Mouse (Mus musculus) c-Kit-positive CD71-positive TER-119-positive erythroid progenitor cells, embryonic 14.5 days (primary cell): ENCODE data around the gene Atoh1.

Source experiments
- DNase-seq: peaks from one replicate; pipeline ENCODE4 v3.0.0-alpha.2; 2013; ENCODE audit warnings: low spot score

Gene Atoh1

DNA sequence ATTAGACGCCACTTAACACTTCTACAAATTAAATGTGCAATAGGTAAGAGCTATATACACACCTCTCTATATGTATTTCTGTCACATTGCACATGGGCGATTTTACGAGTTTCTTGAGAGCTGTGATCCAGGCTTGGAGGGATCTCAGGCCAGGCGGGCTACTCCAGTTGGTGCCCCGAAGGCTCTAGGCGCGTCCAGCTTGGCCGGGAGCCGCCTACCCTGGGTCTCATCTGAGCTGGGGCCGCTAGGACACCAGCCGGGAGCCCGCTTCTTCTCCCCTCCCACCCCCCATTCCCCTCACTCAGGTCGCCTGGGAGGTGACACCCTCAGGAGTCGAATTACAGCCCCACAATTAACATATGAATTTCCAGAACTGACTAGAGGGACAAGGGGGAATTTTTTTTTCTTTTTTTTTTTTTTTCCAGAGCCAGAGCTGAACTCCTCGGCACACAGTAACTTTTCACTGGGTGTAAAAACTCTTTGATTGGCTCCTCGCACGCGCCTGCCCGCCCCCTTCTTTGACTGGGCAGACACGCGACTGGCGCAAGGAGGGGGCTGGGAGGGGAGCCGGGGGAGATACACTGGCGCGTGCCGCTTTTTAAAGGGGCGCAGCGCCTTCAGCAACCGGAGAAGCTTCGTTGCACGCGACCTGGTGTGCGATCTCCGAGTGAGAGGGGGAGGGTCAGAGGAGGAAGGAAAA is at the start of gene Atoh1:
Gene Atoh1, plus strand, starts transcription at position 627 of the 700 bp plus-strand sequence.
- DNase-seq, result no peak

DNA sequence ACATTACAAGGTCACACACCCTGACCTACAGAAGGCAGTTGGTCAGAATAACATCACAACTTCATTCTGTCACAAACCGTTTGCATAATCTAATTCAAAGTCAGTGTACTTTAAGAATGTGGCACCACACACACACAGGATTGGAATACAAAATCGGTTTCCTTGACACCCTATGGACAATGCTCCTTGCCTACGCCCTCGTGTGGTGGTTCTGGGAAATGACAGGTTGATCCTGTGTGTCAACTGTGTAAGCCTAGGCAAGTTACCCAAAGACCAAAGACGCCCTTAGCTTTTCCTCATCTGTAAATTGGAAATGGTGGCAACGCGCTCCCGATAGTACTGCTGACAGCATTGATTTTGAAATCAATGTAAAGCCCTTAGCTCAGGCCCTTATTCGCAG is 45.0 kb upstream of the Atoh1 start:
- no peak for DNase-seq

DNA sequence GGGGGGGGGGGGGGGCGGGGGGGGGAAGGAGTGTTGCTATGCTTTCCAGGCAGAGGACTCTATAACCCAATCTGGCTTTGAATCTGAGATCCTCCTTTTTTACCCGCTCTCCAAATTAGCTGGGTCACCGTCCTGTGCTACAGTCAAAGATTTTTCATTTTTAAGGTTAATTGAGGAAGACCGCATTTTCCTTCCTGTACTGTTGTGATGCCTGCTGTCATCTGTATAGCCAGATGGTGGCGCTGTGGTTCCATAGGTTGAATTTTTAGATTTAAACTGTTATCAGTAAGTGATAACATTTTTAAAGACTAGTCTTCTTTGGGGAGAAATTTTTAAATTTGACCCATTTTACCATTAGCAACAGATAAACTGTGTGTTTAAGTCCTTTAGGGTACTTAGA is 44.0 kb upstream of the Atoh1 start:
- peak; percentile 7 for DNase-seq

DNA sequence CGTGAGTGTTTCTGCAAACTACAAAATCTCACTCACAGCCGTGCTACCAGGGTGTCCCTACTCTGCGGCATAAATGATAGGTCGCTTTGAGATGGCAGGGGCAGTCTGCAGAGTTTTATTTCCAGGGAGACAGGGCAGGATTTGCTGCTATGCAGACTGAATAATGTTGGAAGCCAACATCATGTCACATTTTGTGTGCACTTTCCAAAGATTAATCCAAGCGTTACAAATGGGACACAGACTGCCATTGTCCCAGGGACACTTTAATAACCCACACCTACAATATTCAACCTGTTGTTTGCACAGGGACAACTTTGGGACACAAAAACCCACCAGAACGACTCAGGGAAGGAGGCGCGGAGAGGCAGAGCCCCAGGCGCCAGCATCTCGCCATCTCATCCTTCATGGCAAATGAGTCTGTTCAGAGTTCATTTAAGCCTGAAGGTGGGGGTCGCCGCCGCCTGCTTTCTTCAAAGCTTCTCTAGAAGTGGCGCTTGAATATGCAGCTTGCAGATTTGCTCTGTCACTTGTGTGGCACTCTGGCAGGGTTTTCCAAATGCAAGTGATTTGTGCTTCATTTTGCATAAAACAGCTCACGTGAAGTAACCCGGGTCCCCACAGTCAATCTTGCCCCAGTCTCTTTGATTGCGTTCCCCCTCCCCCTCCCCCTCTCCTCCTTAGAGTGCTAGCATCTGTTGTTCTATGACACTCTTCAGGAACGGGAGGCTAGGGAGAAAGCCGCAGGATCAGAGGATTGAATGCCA is 40.6 kb upstream of the Atoh1 start:
- no peak for DNase-seq

DNA sequence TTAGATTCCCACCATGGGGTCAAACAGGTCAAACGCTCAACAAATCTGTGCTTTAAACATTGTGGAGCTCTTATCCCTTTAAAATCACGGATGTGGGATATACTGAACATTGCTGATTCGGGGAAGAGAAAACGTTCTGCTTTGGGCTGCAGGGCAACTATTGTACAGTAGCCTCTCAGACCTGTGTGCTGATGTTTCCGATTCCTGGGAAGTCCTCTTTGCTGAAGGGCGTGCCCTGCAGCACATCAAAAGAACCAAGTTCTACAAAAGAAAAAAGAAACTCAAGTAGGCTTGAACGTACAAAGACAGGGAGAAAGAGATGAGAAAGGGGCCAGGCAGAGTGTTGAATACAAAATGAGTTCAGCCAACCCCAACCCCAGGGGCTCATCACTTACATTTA is 34.2 kb upstream of the Atoh1 start:
- no peak for DNase-seq

DNA sequence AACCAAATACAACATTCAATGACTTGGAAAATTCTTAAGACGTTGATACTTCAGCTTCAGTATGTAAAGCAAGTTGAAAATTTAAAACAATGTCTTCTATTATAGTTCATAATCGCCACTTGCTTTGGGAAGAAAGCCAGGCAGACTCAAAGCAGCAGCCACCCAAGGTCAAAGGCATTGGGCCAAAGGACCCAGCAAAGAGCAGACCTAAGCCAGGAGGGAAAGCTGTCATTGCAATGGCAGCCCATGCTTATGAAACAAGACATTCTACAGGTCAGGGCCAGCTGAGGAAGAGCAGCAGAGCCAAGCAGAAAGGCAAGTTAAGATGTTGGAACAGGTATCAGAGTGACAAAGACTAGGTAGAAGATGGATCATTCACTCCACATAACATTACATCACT is 25.3 kb upstream of the Atoh1 start:
- no peak for DNase-seq

DNA sequence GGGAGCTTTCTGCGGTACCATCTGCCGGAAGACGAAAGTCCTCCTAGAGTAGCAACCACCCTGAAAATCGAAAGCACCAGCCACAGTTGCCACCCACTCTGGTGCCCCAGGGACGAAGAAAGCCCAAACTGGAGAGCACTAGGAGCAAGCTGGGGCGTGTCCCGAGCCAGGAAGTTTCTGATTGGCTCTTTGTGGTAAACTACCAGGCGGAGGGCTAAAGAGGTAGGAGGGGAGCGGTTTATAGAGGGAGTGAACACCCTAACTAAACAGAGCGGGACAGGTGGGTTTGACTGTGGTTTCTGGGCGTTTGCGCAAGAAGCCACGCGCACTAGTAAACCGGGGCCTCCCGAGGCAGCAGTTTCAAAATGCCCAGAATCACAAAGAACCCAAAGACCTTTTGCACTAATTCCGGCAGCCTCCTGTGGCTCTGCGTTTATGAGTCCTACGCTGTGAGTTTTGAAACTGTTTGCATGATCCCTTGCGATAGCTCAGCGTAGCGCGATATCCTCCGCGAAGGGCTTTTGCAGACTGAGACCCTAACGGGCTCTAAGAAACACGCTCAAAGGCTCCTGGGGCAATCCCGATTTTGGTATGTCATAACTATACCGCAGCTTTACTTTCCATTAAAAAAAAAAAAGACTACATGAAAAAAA is 1.0 kb upstream of the Atoh1 start:
- DNase-seq, result no peak

DNA sequence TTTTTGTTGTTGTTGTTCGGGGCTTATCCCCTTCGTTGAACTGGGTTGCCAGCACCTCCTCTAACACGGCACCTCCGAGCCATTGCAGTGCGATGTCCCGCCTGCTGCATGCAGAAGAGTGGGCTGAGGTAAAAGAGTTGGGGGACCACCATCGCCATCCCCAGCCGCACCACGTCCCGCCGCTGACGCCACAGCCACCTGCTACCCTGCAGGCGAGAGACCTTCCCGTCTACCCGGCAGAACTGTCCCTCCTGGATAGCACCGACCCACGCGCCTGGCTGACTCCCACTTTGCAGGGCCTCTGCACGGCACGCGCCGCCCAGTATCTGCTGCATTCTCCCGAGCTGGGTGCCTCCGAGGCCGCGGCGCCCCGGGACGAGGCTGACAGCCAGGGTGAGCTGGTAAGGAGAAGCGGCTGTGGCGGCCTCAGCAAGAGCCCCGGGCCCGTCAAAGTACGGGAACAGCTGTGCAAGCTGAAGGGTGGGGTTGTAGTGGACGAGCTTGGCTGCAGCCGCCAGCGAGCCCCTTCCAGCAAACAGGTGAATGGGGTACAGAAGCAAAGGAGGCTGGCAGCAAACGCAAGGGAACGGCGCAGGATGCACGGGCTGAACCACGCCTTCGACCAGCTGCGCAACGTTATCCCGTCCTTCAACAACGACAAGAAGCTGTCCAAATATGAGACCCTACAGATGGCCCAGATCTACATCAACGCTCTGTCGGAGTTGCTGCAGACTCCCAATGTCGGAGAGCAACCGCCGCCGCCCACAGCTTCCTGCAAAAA is 496 bp downstream of the Atoh1 start:
- no peak for DNase-seq

DNA sequence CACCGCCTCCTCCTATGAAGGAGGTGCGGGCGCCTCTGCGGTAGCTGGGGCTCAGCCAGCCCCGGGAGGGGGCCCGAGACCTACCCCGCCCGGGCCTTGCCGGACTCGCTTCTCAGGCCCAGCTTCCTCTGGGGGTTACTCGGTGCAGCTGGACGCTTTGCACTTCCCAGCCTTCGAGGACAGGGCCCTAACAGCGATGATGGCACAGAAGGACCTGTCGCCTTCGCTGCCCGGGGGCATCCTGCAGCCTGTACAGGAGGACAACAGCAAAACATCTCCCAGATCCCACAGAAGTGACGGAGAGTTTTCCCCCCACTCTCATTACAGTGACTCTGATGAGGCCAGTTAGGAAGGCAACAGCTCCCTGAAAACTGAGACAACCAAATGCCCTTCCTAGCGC is 1.1 kb downstream of the Atoh1 start:
- DNase-seq, result no peak

DNA sequence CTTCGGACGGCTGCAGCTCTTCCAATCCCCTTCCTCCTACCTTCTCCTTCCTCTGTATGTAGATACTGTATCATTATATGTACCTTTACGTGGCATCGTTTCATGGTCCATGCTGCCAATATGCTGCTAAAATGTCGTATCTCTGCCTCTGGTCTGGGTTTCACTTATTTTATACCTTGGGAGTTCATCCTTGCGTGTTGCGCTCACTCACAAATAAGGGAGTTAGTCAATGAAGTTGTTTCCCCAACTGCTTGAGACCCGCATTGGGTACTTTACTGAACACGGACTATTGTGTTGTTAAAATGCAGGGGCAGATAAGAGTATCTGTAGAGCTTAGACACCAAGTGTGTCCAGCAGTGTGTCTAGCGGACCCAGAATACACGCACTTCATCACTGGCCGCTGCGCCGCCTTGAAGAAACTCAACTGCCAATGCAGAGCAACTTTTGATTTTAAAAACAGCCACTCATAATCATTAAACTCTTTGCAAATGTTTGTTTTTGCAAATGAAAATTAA is 1.6 kb downstream of the Atoh1 start:
- no peak for DNase-seq

DNA sequence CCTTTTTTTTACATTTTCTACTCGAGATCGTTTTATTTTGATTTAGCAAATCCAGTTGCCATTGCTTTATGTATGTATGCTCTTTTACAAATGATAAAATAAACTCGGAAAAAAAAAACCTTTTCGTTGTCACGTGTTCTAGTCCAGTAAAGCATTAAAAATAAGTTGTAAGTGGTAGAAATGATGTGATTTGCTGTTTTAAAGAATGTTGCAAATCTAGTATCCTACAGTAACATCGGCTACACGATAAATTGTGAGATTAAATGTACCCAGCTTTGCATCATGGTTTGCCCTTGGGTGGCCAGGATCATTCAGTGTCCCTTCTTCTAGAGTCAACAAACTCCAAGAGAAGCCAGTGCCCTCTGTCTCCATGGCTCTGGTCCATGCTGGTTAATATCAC is 2.2 kb downstream of the Atoh1 start:
- DNase-seq, result no peak

DNA sequence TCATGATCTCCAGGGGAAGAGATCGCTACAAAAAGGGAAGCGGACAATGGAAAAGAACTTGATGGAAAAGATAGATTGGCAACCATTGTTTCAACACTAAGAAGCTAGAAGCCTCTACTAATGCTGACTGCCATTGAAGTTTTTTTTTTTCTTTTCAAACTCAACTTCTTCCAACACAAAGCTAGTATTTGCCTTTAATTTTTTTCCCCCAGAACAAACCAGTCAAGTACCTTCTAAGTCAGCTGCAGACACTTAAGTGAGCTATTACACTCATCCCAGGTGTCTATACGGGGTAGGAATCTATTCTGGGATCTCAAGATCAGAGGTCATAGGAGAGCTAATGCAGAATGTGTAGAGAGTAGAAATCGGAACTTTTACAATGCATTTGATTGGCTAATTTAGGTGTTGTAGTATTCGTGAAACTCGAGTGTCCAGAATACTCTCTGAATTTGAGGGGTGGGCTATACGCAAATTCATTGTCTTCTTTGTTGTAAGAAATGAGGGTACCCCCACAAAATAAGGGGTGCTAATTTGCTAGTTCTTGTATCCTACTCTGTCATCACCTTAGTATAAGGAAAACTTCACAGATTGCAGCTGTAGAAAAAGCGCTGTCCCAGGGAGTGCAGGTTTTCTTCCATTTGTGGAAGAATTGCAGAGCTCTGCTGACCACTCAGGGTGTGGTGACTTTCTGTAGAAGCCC is 2.8 kb downstream of the Atoh1 start:
- DNase-seq, result no peak

DNA sequence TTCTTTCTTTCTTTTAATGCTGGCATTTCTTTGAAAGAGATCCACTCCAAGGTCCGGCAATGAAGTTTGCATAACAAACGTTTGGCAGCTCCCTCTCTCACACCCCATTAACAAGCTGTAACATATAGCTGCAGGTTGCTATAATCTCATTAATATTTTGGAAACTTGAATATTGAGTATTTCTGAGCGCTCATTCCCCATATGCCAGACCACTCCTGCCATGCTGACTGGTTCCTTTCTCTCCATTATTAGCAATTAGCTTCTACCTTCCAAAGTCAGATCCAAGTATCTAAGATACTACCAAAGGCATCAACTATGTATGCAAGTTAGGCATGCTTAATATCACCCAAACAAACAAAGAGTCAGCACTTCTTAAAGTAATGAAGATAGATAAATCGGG is 4.4 kb downstream of the Atoh1 start:
- no peak for DNase-seq

DNA sequence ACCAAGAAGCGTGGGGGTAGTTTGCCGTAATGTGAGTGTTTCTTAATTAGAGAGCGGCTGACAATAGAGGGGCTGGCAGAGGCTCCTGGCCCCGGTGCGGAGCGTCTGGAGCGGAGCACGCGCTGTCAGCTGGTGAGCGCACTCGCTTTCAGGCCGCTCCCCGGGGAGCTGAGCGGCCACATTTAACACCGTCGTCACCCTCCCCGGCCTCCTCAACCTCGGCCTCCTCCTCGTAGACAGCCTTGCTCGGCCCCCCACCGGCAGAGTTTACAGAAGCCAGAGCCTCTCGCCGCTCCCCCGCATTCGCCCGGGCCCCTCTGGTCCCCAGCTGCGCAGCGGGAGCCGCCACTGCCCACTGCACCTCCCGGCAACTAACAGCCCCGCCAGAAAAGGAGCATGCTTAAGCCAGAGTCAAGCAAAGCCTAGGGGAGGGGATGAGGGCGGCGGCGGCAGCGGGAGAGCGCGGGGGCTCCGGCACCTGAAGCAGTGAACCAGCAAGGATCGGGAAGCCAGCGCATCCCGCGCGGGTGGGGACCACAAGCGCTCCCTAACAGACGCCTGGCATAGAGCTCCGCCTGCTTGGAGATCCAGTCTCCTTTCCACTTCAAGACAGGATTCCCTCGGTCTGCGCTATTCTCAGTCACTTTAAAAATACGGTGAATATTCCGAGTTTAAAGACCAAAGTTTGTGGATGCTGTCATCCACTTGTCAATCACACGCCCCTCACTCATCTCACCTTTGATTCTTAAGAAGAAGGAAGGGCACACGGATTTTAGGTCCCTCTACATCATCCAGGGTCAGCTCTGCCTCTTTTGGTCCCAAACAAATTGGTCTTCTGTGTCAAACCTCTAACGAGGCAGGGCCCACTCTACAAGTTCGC is 5.8 kb downstream of the Atoh1 start:
- DNase-seq, result no peak

DNA sequence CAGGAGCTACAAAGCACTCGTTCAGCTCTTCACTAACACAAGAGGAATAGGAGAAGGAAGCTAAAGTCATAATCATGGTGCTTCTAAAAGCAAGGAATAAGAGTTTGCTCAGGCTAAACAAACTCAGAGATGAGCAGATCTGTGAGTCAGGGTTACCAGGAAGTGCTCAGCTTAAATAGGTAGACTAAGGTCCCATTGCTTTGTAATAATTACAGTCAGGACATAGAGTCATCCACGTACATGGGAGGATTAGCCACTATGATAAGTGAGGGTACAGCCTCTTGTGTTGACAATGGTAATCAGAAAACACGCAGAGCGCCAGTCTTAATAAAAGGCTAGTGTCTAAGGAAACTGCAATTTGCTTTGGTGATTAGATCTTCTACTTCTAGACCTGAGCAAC is 7.4 kb downstream of the Atoh1 start:
- DNase-seq, result no peak

DNA sequence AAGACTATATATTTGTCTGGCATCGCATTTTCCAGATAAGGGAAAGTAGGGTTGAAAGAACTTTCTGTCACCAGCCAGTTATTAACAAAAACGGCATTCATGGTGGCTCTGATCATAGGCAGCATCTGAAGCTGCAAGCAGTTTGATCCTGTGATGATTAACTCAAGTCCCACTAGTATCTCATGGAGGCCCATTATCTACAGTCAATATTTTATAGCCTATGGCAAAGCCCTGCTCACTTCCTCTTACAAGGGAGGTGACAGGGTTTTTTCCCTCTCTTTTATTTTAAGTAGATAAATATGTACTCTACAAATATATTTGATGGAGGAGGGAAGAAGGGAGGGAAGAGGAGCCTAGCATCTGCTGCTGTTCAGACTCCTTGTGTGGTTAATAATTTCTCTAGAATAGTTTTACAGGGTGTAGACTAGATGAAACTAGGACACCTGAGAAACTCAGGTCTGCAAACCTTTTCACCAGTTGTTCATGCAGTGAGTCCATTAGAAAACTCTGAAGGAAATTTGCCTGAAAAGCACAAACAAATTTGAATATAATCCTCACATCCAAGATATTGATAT is 14.1 kb downstream of the Atoh1 start:
- no peak for DNase-seq

DNA sequence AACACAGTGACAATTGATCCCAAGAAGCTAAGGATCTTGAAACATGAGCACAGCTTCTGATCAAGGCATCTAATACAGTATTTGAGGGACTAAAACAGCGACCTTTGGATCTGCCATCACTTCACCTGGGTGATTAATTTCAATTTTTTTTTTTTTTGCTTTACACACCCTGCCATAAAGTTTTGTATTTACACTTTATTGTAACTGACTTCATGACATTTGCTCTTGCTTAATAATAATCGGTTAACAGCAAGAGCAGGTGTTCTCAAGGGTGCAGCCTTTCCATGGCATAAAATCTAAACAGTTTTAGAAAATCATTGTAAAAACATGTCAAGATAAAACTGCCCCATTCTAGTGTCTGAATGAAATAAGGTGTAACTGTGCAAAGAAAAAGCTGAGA is 25.6 kb downstream of the Atoh1 start:
- no peak for DNase-seq

DNA sequence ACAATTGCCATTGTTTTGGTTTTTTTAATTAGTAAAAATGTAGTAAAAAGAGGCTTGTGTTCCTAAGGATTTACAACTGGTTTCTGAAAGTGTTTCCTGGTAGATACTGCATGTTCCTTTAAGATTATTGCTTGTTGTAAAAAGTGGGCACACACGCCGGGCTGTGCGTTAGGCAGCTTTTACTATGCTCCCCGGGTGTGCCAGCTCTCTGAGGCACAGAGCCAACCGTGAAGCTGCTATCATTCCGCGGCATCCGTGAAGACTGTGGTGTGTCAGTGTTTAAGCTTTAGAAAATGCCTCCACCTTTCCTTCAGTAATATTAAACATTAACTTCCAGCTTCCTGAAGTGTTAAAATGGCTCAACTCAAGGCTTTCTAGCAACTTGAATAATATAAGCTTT is 35.0 kb downstream of the Atoh1 start:
- DNase-seq, result no peak

DNA sequence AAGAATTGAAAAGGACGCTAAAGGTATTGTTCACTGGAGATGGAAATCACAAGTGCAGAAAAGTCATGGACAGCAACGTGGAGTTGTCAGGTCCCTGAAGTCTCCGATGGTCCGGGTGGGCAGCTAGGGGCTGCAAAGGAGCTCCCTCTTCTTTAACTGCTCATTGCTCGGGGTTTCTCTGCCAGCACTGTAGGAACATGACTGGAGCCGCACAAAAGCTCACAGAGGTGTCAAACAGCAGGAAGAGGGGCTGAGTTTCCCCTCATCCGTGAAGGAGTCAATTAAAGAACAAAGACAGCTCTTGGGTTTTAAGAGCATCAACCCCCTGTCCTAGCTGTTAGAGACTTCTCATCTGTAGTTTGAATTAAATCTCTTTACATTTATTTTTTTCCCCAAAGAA is 44.5 kb downstream of the Atoh1 start:
- DNase-seq, result no peak
